Mouse (Mus musculus): ENCODE measurements around the gene Camkmt.

DNA sequence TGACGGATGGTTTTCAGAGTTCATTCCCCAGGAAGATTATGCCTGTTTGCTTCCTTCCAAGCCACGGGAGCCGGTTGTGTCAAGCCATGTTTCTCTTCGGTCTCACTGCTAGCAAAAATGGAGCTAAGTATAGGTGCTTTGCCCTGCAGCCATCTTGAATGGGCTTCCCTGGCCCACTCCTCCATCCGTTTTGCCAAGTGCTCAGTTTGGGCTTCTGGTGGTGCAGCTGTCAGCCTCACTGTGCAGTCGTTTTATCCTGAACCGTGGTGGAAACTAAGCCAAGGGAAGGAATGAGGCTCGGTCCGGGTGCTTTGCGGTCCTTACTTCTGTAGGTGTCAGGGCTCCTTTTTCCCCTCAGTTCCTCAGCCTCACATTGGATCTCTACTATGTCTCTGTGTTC, 263.3 kb downstream of the Camkmt start:
- TF ChIP-seq POLR2A (IDR thresholded peaks at IDR 0.05; ENCODE audit: low read depth, low read length) (no peak), CTCF (IDR thresholded peaks at IDR 0.05; ENCODE audit: borderline replicate concordance, insufficient read depth, low read length) (no peak)

Measured in embryonic fibroblast, embryonic 13.5 days (primary cell).